In the genomic region with DNA sequence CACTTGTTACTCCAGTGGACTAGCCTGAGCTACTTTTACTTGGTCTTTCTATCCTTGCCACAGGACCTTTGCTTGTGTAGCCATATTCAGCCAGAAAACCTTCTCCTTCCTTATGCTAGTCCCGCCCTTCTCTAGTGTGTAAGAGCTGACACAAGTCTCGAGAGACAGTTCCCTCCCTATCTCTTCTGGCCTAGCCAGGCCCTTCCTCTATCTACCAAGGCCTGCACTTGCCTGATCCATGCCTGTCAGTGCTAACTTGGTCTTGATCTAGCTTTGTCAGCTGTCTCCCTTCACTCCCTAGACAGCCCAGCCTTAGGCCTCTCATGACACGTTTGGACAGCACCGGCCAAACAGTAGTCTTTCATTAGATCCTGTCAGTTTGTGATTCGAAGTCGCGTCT, we compare ENCODE assay signal across 23 mouse cellular contexts.
DNase-seq lines count a peak whose midpoint lies in the region; ATAC-seq and TF ChIP-seq lines count a peak whose summit lies in the region.
"Had no signal": no experiment of that assay in that cellular context is flagged by ENCODE, and none has a peak within 500 bp of the region (broad histone marks: within the 10 kb centered on the region; RNA-seq: fewer than 3 reads in every experiment).

No protein-coding gene starts in this region.

- H3K27ac ChIP-seq in midbrain, embryonic 11.5 days (ENCODE audit: low read depth, low read length) = no peak overlapping the region
- no peak overlapping the region for H3K27ac ChIP-seq in midbrain, postnatal 0 days (ENCODE audit: low read depth, low read length)
- H3K27ac ChIP-seq in liver, embryonic 12.5 days = peak overlapping the region; percentile 90
- H3K27ac ChIP-seq: embryonic facial prominence, embryonic 10.5 days; forebrain, embryonic 15.5 days; heart, adult 2 months had no signal

- no peak overlapping the region for H3K4me3 ChIP-seq in midbrain, embryonic 11.5 days (ENCODE audit: low read depth, low read length)
- H3K4me3 ChIP-seq in midbrain, postnatal 0 days (ENCODE audit: low read depth, low read length) = no peak overlapping the region
- H3K4me3 ChIP-seq in liver, embryonic 12.5 days = no peak overlapping the region
- H3K4me3 ChIP-seq: embryonic facial prominence, embryonic 10.5 days; erythroblast, embryonic 14.5 days; forebrain, embryonic 15.5 days; heart, adult 2 months had no signal

- no peak overlapping the region for H3K9ac ChIP-seq in midbrain, embryonic 11.5 days (ENCODE audit: low read length)
- no peak overlapping the region for H3K9ac ChIP-seq in midbrain, postnatal 0 days (replicated peaks; ENCODE audit: low read length, poor library complexity, severe bottlenecking)
- H3K9ac ChIP-seq in liver, embryonic 12.5 days = peak overlapping the region; percentile 56
- H3K9ac ChIP-seq: forebrain, embryonic 15.5 days had no signal

- no peak for DNase-seq in midbrain, embryonic 11.5 days (ENCODE audit: low spot score, missing footprints)
- DNase-seq in midbrain, postnatal 0 days (ENCODE audit: low spot score) = no peak
- DNase-seq in cerebellum, postnatal 25 days = no peak
- no peak for DNase-seq in left cerebral cortex, adult 11 months (ENCODE audit: low spot score)
- DNase-seq in layer of hippocampus, adult 11-12 months (ENCODE audit: low spot score) = no peak
- DNase-seq: cerebellum, adult 11-12 months; cerebellum, postnatal 36 days; heart, adult 2 months; heart, postnatal 14 days; kidney, adult 8-10 months; kidney, postnatal 4 days; left cerebral cortex, postnatal 4 days; lung, adult 18-20 months; lung, postnatal 4 days had no signal

- WGBS in midbrain, embryonic 11.5 days = 86% methylated on average over 7 of the region's 7 CpGs
- WGBS in midbrain, postnatal 0 days = 87% methylated on average over 7 of the region's 7 CpGs
- 27% methylated on average over 7 of the region's 7 CpGs for whole genome bisulfite sequencing in liver, embryonic 12.5 days (ENCODE audit: insufficient replicate concordance)

- H3K4me1 ChIP-seq in midbrain, embryonic 11.5 days (ENCODE audit: control insufficient read depth, insufficient read depth, low read length) = no peaks in the 10 kb centered on the region
- no peaks in the 10 kb centered on the region for H3K4me1 ChIP-seq in midbrain, postnatal 0 days (ENCODE audit: insufficient read depth, low read length)
- H3K4me1 ChIP-seq in liver, embryonic 12.5 days = peaks cover 57% of the 10 kb centered on the region
- H3K4me1 ChIP-seq: embryonic facial prominence, embryonic 10.5 days had no signal

- no peaks in the 10 kb centered on the region for H3K27me3 ChIP-seq in midbrain, embryonic 11.5 days (ENCODE audit: control insufficient read depth, insufficient read depth, low read length)
- no peaks in the 10 kb centered on the region for H3K27me3 ChIP-seq in midbrain, postnatal 0 days (ENCODE audit: insufficient read depth, low read length)
- H3K27me3 ChIP-seq in liver, embryonic 12.5 days (replicated peaks) = no peaks in the 10 kb centered on the region; the same call in 1 of the 2 replicates
- H3K27me3 ChIP-seq: forebrain, embryonic 15.5 days had no signal

- no peaks in the 10 kb centered on the region for H3K36me3 ChIP-seq in midbrain, embryonic 11.5 days (ENCODE audit: control insufficient read depth, insufficient read depth, low read length)
- no peaks in the 10 kb centered on the region for H3K36me3 ChIP-seq in midbrain, postnatal 0 days (ENCODE audit: insufficient read depth, low read length)
- H3K36me3 ChIP-seq in liver, embryonic 12.5 days = no peaks in the 10 kb centered on the region
- H3K36me3 ChIP-seq: embryonic facial prominence, embryonic 10.5 days; forebrain, embryonic 15.5 days; G1E had no signal

- H3K4me2 ChIP-seq in midbrain, embryonic 11.5 days = no peak overlapping the region
- H3K4me2 ChIP-seq in midbrain, postnatal 0 days (ENCODE audit: low read depth, low read length, poor library complexity, severe bottlenecking) = no peak overlapping the region
- H3K4me2 ChIP-seq in liver, embryonic 12.5 days = peak overlapping the region; percentile 26
- H3K4me2 ChIP-seq: forebrain, embryonic 15.5 days had no signal

- 0 out of 2 replicates have a peak, but pooled peaks have one; percentile 35 for ATAC-seq in midbrain, embryonic 11.5 days (ENCODE audit: low FRiP score)
- ATAC-seq in midbrain, postnatal 0 days (ENCODE audit: low FRiP score) = no peak
- ATAC-seq in common myeloid progenitor, adult 5-6 weeks (replicated peaks; ENCODE audit: low read depth, poor library complexity, severe bottlenecking) = peak; percentile 85
- peak; percentile 97 for ATAC-seq in liver, embryonic 12.5 days
- peak; percentile 95 for ATAC-seq in megakaryocyte progenitor cell, adult 5-6 weeks (replicated peaks; ENCODE audit: poor library complexity)
- ATAC-seq: forebrain, embryonic 15.5 days; hindbrain, embryonic 16.5 days; midbrain, embryonic 16.5 days had no signal

- TF ChIP-seq CTCF in midbrain, postnatal 0 days (IDR thresholded peaks at IDR 0.05) = no peak

- H3K9me3 ChIP-seq in midbrain, embryonic 11.5 days (ENCODE audit: control insufficient read depth, low read length) = no peaks in the 10 kb centered on the region
- H3K9me3 ChIP-seq in midbrain, postnatal 0 days (ENCODE audit: low read length) = no peaks in the 10 kb centered on the region
- H3K9me3 ChIP-seq in liver, embryonic 12.5 days (replicated peaks) = no peaks in the 10 kb centered on the region
- H3K9me3 ChIP-seq: embryonic facial prominence, embryonic 10.5 days; forebrain, embryonic 15.5 days had no signal
